Mouse (Mus musculus): ENCODE measurements around the gene Sertad4.

DNA sequence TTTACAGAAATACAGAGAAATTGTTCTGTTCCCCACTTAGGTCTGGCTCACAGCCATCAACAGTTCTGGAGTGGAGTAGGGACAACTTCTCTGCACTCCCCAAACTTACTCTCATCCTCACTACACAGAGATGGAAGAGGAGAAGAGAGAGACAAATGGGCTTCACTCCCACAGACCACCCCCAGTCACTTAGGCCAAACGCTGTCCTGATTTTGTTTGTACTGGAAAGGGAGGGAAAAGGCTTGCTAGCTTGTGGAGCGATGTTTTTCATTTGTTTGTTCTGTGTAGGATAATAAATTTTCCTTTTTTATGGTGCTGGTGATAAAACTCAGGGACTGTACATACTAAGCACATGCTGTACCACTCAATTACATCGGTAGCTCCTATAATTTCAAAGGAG lies 45.4 kb upstream of the Sertad4 start:
- TF ChIP-seq CTCF (IDR thresholded peaks at IDR 0.05; ENCODE audit: control insufficient read depth, insufficient read depth, insufficient replicate concordance, low read depth, low read length) (no peak), POLR2A (IDR thresholded peaks at IDR 0.05; ENCODE audit: control insufficient read depth, low read depth, low read length) (no peak)
